Mouse (Mus musculus) CH12.LX (cell line): ENCODE measurements at regions not wholly inside any gene's neighbourhood (a gene's known extent, or its start where the extent isn't known, plus 50 kb on each side); places are given as distances from the start of the nearest gene placed in this dataset.

Experiments used
- DNase-seq: peaks from one replicate; pipeline ENCODE4 v3.0.0-alpha.2; 2013; ENCODE audit errors: extremely low read depth
- H3K27ac ChIP-seq: 2 replicates; pipeline ENCODE4 v1.5.1; 2012; ENCODE audit warnings: low read depth, mild to moderate bottlenecking, control low read depth, moderate library complexity; ENCODE audit not compliant: insufficient read depth
- H3K27me3 ChIP-seq: replicated peaks from 2 replicates; pipeline ENCODE3; 2012; ENCODE audit warnings: inconsistent platforms
- H3K36me3 ChIP-seq, 2 experiments: replicated peaks in 1 of 2; 2 replicates each; pipeline versions ENCODE3 to v1.6.1; 2012; ENCODE audit warnings: inconsistent platforms in 1 of 2, low read length in 1 of 2, mild to moderate bottlenecking in 1 of 2, mixed read lengths in 1 of 2, moderate library complexity in 1 of 2; ENCODE audit not compliant: control insufficient read depth in 1 of 2, insufficient read depth in 1 of 2
- H3K4me1 ChIP-seq, 2 experiments: 2 replicates each; pipeline ENCODE4 v1.6.1; 2012; ENCODE audit warnings: inconsistent platforms in 1 of 2, moderate library complexity in 1 of 2; ENCODE audit not compliant: insufficient read depth in 2 of 2, control insufficient read depth in 1 of 2
- H3K4me2 ChIP-seq: 2 replicates; pipeline ENCODE4 v1.6.1; 2012; ENCODE audit warnings: low read depth, mild to moderate bottlenecking, control low read depth; ENCODE audit not compliant: poor library complexity, insufficient read depth, severe bottlenecking
- H3K4me3 ChIP-seq, 3 experiments: fragments of 150-350 bp in 1 of 3; sonication (generic) in 1 of 3; replicated peaks in 1 of 3; 2 replicates each; pipeline versions ENCODE3 to v1.5.1; 2011 to 2012; ENCODE audit warnings: low read depth in 2 of 3, low read length in 2 of 3, mild to moderate bottlenecking in 2 of 3, moderate library complexity in 2 of 3, control low read depth in 1 of 3, improper control_type of control experiment in 1 of 3, inconsistent platforms in 1 of 3, mixed read lengths in 1 of 3; ENCODE audit not compliant: poor library complexity in 1 of 3
- H3K79me2 ChIP-seq: replicated peaks from 2 replicates; pipeline ENCODE4 v1.6.1; 2012; ENCODE audit warnings: mild to moderate bottlenecking, moderate library complexity; ENCODE audit not compliant: control insufficient read depth, poor library complexity, insufficient read depth, severe bottlenecking; ENCODE audit errors: extremely low read depth
- H3K9ac ChIP-seq: 2 replicates; pipeline ENCODE4 v1.6.1; 2012; ENCODE audit warnings: low read depth, mild to moderate bottlenecking, control low read depth, moderate library complexity; ENCODE audit not compliant: insufficient read depth
- H3K9me3 ChIP-seq: replicated peaks from 2 replicates; pipeline ENCODE3; 2012; ENCODE audit warnings: low read length, inconsistent platforms, mixed read lengths
- BHLHE40 ChIP-seq: IDR thresholded peaks from 2 replicates; pipeline ENCODE4 v1.6.1; 2011; ENCODE audit warnings: mild to moderate bottlenecking, low read depth, low read length, improper control_type of control experiment
- CHD2 ChIP-seq: IDR thresholded peaks from 2 replicates; pipeline ENCODE4 v1.6.1; 2011; ENCODE audit warnings: low read length, improper control_type of control experiment
- CTCF ChIP-seq, 2 experiments: IDR thresholded peaks in 1 of 2; conservative IDR thresholded peaks in 1 of 2; 2 replicates each; pipeline ENCODE4 v1.5.1; 2011 to 2012; ENCODE audit warnings: low read depth in 2 of 2, low read length in 2 of 2, improper control_type of control experiment in 1 of 2, inconsistent platforms in 1 of 2, mild to moderate bottlenecking in 1 of 2, moderate library complexity in 1 of 2
- E2F4 ChIP-seq: IDR thresholded peaks from 2 replicates; pipeline ENCODE4 v1.6.1; 2011; ENCODE audit warnings: low read depth, low read length, improper control_type of control experiment; ENCODE audit not compliant: insufficient replicate concordance
- ELF1 ChIP-seq: IDR thresholded peaks from 2 replicates; pipeline ENCODE4 v1.6.1; 2014; ENCODE audit warnings: low read depth, mild to moderate bottlenecking, inconsistent platforms, low read length, improper control_type of control experiment
- EP300 ChIP-seq: IDR thresholded peaks from 2 replicates; pipeline ENCODE4 v1.6.1; 2011; ENCODE audit warnings: low read length, improper control_type of control experiment
- ETS1 ChIP-seq: conservative IDR thresholded peaks from 2 replicates; pipeline ENCODE4 v1.6.1; 2012; ENCODE audit warnings: low read depth, mild to moderate bottlenecking, inconsistent platforms, low read length, improper control_type of control experiment, moderate library complexity
- HCFC1 ChIP-seq: IDR thresholded peaks from 2 replicates; pipeline ENCODE4 v1.6.1; 2012; ENCODE audit warnings: low read depth, mild to moderate bottlenecking, inconsistent platforms, low read length, improper control_type of control experiment
- JUN ChIP-seq: IDR thresholded peaks from 2 replicates; pipeline ENCODE4 v1.6.1; 2011; ENCODE audit warnings: low read depth, mild to moderate bottlenecking, low read length, improper control_type of control experiment, moderate library complexity; ENCODE audit not compliant: insufficient read depth
- JUND ChIP-seq: conservative IDR thresholded peaks from 2 replicates; pipeline ENCODE4 v1.6.1; 2011; ENCODE audit warnings: low read depth, low read length, improper control_type of control experiment
- KAT2A ChIP-seq: IDR thresholded peaks from 2 replicates; pipeline ENCODE4 v1.6.1; 2012; ENCODE audit warnings: low read length, improper control_type of control experiment, inconsistent platforms; ENCODE audit not compliant: insufficient replicate concordance
- MAFK ChIP-seq: IDR thresholded peaks from 2 replicates; pipeline ENCODE4 v1.6.1; 2011; ENCODE audit warnings: low read length, improper control_type of control experiment; ENCODE audit not compliant: insufficient replicate concordance
- MAX ChIP-seq: IDR thresholded peaks from 2 replicates; pipeline ENCODE4 v1.6.1; 2011; ENCODE audit warnings: low read length, improper control_type of control experiment
- MAZ ChIP-seq: IDR thresholded peaks from 2 replicates; pipeline ENCODE4 v1.6.1; 2012; ENCODE audit warnings: low read depth, mild to moderate bottlenecking, inconsistent platforms, low read length, improper control_type of control experiment, moderate library complexity
- MXI1 ChIP-seq: IDR thresholded peaks from 2 replicates; pipeline ENCODE4 v1.6.1; 2011; ENCODE audit warnings: mild to moderate bottlenecking, low read depth, low read length, improper control_type of control experiment
- NRF1 ChIP-seq: IDR thresholded peaks from 2 replicates; pipeline ENCODE4 v1.6.1; 2014; ENCODE audit warnings: low read depth, mild to moderate bottlenecking, inconsistent platforms, low read length, improper control_type of control experiment, moderate library complexity
- POLR2A ChIP-seq: IDR thresholded peaks from 2 replicates; pipeline ENCODE4 v1.6.1; 2011; ENCODE audit warnings: low read depth, mild to moderate bottlenecking, improper control_type of control experiment, low read length
- POLR2AphosphoS2 ChIP-seq: IDR thresholded peaks from 2 replicates; pipeline ENCODE4 v1.6.1; 2011; ENCODE audit warnings: low read depth, low read length, improper control_type of control experiment
- RAD21 ChIP-seq: IDR thresholded peaks from 2 replicates; pipeline ENCODE4 v1.6.1; 2011; ENCODE audit warnings: low read depth, mild to moderate bottlenecking, low read length, improper control_type of control experiment, moderate library complexity
- TBP ChIP-seq: conservative IDR thresholded peaks from 2 replicates; pipeline ENCODE4 v1.6.1; 2011; ENCODE audit warnings: low read depth, low read length, improper control_type of control experiment
- TCF12 ChIP-seq: IDR thresholded peaks from 2 replicates; pipeline ENCODE4 v1.6.1; 2014; ENCODE audit warnings: low read depth, mild to moderate bottlenecking, inconsistent platforms, low read length, improper control_type of control experiment
- UBTF ChIP-seq: IDR thresholded peaks from 2 replicates; pipeline ENCODE4 v1.6.1; 2012; ENCODE audit warnings: low read depth, mild to moderate bottlenecking, inconsistent platforms, low read length, improper control_type of control experiment, moderate library complexity
- USF1 ChIP-seq: IDR thresholded peaks from 2 replicates; pipeline ENCODE4 v1.6.1; 2014; ENCODE audit warnings: low read depth, mild to moderate bottlenecking, inconsistent platforms, low read length, improper control_type of control experiment
- USF2 ChIP-seq: conservative IDR thresholded peaks from 2 replicates; pipeline ENCODE4 v1.6.1; 2011; ENCODE audit warnings: low read depth, low read length, improper control_type of control experiment
- ZMIZ1 ChIP-seq: IDR thresholded peaks from 2 replicates; pipeline ENCODE4 v1.6.1; 2012; ENCODE audit warnings: low read depth, mild to moderate bottlenecking, inconsistent platforms, low read length, improper control_type of control experiment
- dilution Hi-C: fragments of 300-500 bp; cut with MboI; formaldehyde crosslinking; loops from 2 replicates; pipeline ENCODE4 v1.14.3; 2020; ENCODE audit warnings: low sequenced_read_pairs; ENCODE audit not compliant: extremely low pct_unique_long_range_greater_than_20kb, extremely low pct_ligation_motif_present
- in situ Hi-C: fragments of 300-500 bp; cut with MboI; formaldehyde crosslinking; loops from 3 replicates; pipeline ENCODE4 v1.14.3; 2019; ENCODE audit warnings: low sequenced_read_pairs, low pct_ligation_motif_present, low pct_unique_long_range_greater_than_20kb, mixed read lengths

GRCm38 (mm10) chr19:60290244-60290643, 63.7 kb upstream of the Fam204a start:
- no peak overlapping the region for H3K4me3 ChIP-seq
- DNase-seq: peak; percentile 23
- H3K27me3 ChIP-seq: no peaks in the 10 kb centered on the region
- H3K79me2 ChIP-seq: no peaks in the 10 kb centered on the region
- dilution Hi-C loops: no loop called here
- H3K36me3 ChIP-seq: no peaks in the 10 kb centered on the region
- H3K27ac ChIP-seq: no peak overlapping the region
- no peaks in the 10 kb centered on the region for H3K9me3 ChIP-seq
- TF ChIP-seq JUN (no peak), USF2 (peak; percentile 75), MAX (0 out of 2 replicates have a peak, but pooled peaks have one; percentile 33), USF1 (peak; percentile 76), NRF1 (no peak), BHLHE40 (peak; percentile 64)
- no peak overlapping the region for H3K4me2 ChIP-seq
- H3K9ac ChIP-seq: no peak overlapping the region
- peaks cover 0 to 22% of the 10 kb centered on the region in 2 experiments; a peak in 2 of 4 replicates for H3K4me1 ChIP-seq
- in situ Hi-C loops: no loop called here

- Histone ChIP-seq H3K36me3 (no peaks in the 10 kb centered on the region), H3K27ac (no peak overlapping the region), H3K79me2 (no peaks in the 10 kb centered on the region), H3K9me3 (no peaks in the 10 kb centered on the region), H3K27me3 (no peaks in the 10 kb centered on the region), H3K9ac (no peak overlapping the region), H3K4me2 (no peak overlapping the region), H3K4me1 (peaks cover 5 to 36% of the 10 kb centered on the region in 2 experiments; a peak in 3 of 4 replicates), H3K4me3 (no peak overlapping the region)
- TF ChIP-seq MAFK: no peak
- no peak for TF ChIP-seq NRF1
- dilution Hi-C loops (no loop called here), in situ Hi-C loops (no loop called here)
- DNase-seq: no peak
These were observed 60.4 kb upstream of the Fam204a start for GRCm38 (mm10) chr19:60286810-60287396.

GRCm38 (mm10) chr19:60284901-60285300, 58.4 kb upstream of the Fam204a start:
- DNase-seq: peak; percentile 77
- in situ Hi-C loops: no loop called here
- H3K9me3 ChIP-seq: no peaks in the 10 kb centered on the region
- TF ChIP-seq JUN (0 out of 2 replicates have a peak, but pooled peaks have one; percentile 26), UBTF (no peak), HCFC1 (no peak), TCF12 (peak; percentile 9; the same call in 1 of the 2 replicates), POLR2A (no peak), MAX (no peak), JUND (no peak), E2F4 (no peak), KAT2A (no peak), NRF1 (no peak), TBP (no peak), USF1 (no peak), EP300 (peak; percentile 86), ZMIZ1 (no peak), MAZ (no peak), POLR2AphosphoS2 (no peak), MXI1 (no peak), CHD2 (no peak), ETS1 (no peak; the same call in 1 of the 2 replicates), RAD21 (no peak), CTCF (conservative IDR thresholded peaks at IDR 0.05 in 1 of 2, IDR thresholded peaks at IDR 0.05 in 1 of 2; ENCODE audit: low read depth in 2 of 2, low read length in 2 of 2) (no peak), ELF1 (peak; percentile 53; the same call in 1 of the 2 replicates)

More at GRCm38 (mm10) chr19:60284901-60285300, 58.4 kb upstream of the Fam204a start:
- H3K36me3 ChIP-seq: no peaks in the 10 kb centered on the region
- H3K9ac ChIP-seq: no peak overlapping the region
- no peak overlapping the region for H3K27ac ChIP-seq
- dilution Hi-C loops: no loop called here
- H3K4me3 ChIP-seq: no peak overlapping the region
- H3K4me1 ChIP-seq: peaks cover 5 to 34% of the 10 kb centered on the region in 2 experiments; a peak in 3 of 4 replicates
- H3K4me2 ChIP-seq: peak overlapping the region; percentile 56
- no peaks in the 10 kb centered on the region for H3K79me2 ChIP-seq
- H3K27me3 ChIP-seq: no peaks in the 10 kb centered on the region
